17 mouse cellular contexts compared by ENCODE assay signal in the genomic region with DNA sequence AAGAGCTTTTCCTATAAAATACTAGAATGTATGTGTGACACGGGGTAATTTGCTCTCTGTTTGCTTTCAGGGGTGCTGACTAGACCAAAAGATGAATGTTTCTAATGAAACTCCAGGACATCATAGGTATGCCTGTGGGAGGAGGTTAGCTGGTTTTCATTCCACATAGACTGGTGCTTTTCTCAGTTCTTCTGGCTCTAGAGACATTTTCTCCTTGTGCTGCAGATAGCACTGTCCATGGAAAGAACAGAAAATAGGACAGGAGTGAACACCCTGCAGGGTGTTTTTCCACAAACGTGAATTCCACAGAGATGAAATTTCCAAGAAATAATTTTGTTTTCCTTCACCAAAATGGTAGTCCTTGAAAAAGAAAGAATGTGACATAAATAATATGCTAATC.
A peak's percentile ranks its signal among the peaks of the same experiment; 100 is the strongest.
DNase-seq lines count a peak whose midpoint lies in the region; ATAC-seq lines count a peak whose summit lies in the region.
"Had no signal": no experiment of that assay in that cellular context is flagged by ENCODE, and none has a peak within 500 bp of the region (broad histone marks: within the 10 kb centered on the region; RNA-seq: fewer than 3 reads in every experiment).

No protein-coding gene starts in this region.

- peak; percentile 66; the same call in 1 of the 2 replicates for ATAC-seq in cerebellum, adult (ENCODE audit: insufficient number of reproducible peaks, low FRiP score, low TSS enrichment)
- ATAC-seq: activated CD4-positive, CD25-positive, alpha-beta regulatory T cell, adult 4 months; CD4-positive, CD25-positive, alpha-beta regulatory T cell, adult 4 months; forebrain, embryonic 13.5 days; forebrain, embryonic 15.5 days; forebrain, postnatal 0 days; Patski had no signal

- no peak for DNase-seq in cerebellum, postnatal 10 days
- DNase-seq in cerebellum, adult 9-10 months: peak; percentile 1
- DNase-seq in cerebellum, adult 18-20 months: no peak
- peak; percentile 6 for DNase-seq in brain, adult 2 months (ENCODE audit: low read depth, low spot score)
- no peak for DNase-seq in retina, embryonic 14.5 days (ENCODE audit: low spot score)
- DNase-seq: adrenal gland, adult 8-10 months; adrenal gland, postnatal 14 days; adrenal gland, postnatal 36 days; B cell, adult 2 months; cerebellum, adult 11 months; forebrain, postnatal 0 days had no signal

Comparison
In these comparisons a context has a peak if more than half of its experiments do, and no peak if none do; other contexts are left out.
1. DNase-seq: peak in cerebellum, adult 9-10 months (single experiment) and brain, adult 2 months (single experiment); none in cerebellum, postnatal 10 days (0 of 2), cerebellum, adult 18-20 months (0 of 2) and retina, embryonic 14.5 days (single experiment).